Mouse (Mus musculus) midbrain, embryonic 16.5 days (tissue): ENCODE measurements around the gene Apol11a. TPM values are rescaled to one million over a fixed set of nuclear protein-coding genes. Genes with fewer than 3 reads are reported as not detected.
"Not testable (repeated sequence)": the region's sequence is repeated elsewhere in the genome, so short reads cannot be mapped to it uniquely, and the experiment has no call there.

Source experiments
- ATAC-seq: fragments of 200-750 bp; cut with Nextera tagmentation; 2 replicates; pipeline ENCODE4 v1.8.0; 2017; ENCODE audit warnings: moderate TSS enrichment
- H3K27ac ChIP-seq: fragments of 300-500 bp; sonication (generic); 2 replicates; pipeline ENCODE4 v1.5.1; 2014; ENCODE audit warnings: mild to moderate bottlenecking, low read length, mixed read lengths
- H3K27me3 ChIP-seq: fragments of 300-500 bp; sonication (generic); 2 replicates; pipeline ENCODE4 v1.6.1; 2014; ENCODE audit warnings: low read depth, low read length, mixed read lengths; ENCODE audit not compliant: control insufficient read depth, insufficient read depth
- H3K36me3 ChIP-seq: fragments of 300-500 bp; sonication (generic); 2 replicates; pipeline ENCODE4 v1.6.1; 2014; ENCODE audit warnings: mild to moderate bottlenecking, low read length, moderate library complexity, mixed read lengths; ENCODE audit not compliant: control insufficient read depth, insufficient read depth
- H3K4me1 ChIP-seq: fragments of 300-500 bp; sonication (generic); 2 replicates; pipeline ENCODE4 v1.6.1; 2014; ENCODE audit warnings: mild to moderate bottlenecking, low read length, mixed read lengths; ENCODE audit not compliant: control insufficient read depth, insufficient read depth
- H3K4me2 ChIP-seq: fragments of 300-500 bp; sonication (generic); 2 replicates; pipeline ENCODE4 v1.6.1; 2014; ENCODE audit warnings: mild to moderate bottlenecking, low read length, mixed read lengths
- H3K4me3 ChIP-seq: fragments of 300-500 bp; sonication (generic); 2 replicates; pipeline ENCODE4 v1.5.1; 2014; ENCODE audit warnings: low read depth, mild to moderate bottlenecking, low read length, moderate library complexity, mixed read lengths
- H3K9ac ChIP-seq: fragments of 300-500 bp; sonication (generic); 2 replicates; pipeline ENCODE4 v1.6.1; 2014; ENCODE audit warnings: low read depth, low read length, mixed read lengths
- H3K9me3 ChIP-seq: fragments of 300-500 bp; sonication (generic); replicated peaks from 2 replicates; pipeline ENCODE4 v1.6.1; 2014; ENCODE audit warnings: mild to moderate bottlenecking, low read length, mixed read lengths; ENCODE audit not compliant: control insufficient read depth, poor library complexity, severe bottlenecking
- WGBS: fragments of 180-500 bp; shearing (Covaris S2); extraction: QIAGEN DNeasy Blood & Tissue Kit; methylation state at CpG from one replicate; pipeline ENCODE4 v1.1.7; 2014; 5-methylcytosine and 5-hydroxymethylcytosine counted together
- polyA plus RNA-seq: library from polyadenylated mRNA; unstranded; fragments of >200 nt; fragmentation: Nextera tagmentation; extraction: Ambion mirVana; gene quantifications from 2 replicates; pipeline ENCODE4 v1.2.1, GENCODE M21; 2015

The Apol11a gene
- polyA plus RNA-seq, 1 experiment from 2014 or later = not detected

- not testable (repeated sequence) for H3K4me2 ChIP-seq, H3K9ac ChIP-seq, H3K4me1 ChIP-seq, H3K9me3 ChIP-seq, H3K4me3 ChIP-seq, H3K27me3 ChIP-seq, ATAC-seq, H3K27ac ChIP-seq, H3K36me3 ChIP-seq
- 31% methylated on average over 1 of the region's 1 CpGs for WGBS
Observed at GRCm38 (mm10) chr15:77539221-77539620, 31.1 kb downstream of the Apol11a start.

DNA sequence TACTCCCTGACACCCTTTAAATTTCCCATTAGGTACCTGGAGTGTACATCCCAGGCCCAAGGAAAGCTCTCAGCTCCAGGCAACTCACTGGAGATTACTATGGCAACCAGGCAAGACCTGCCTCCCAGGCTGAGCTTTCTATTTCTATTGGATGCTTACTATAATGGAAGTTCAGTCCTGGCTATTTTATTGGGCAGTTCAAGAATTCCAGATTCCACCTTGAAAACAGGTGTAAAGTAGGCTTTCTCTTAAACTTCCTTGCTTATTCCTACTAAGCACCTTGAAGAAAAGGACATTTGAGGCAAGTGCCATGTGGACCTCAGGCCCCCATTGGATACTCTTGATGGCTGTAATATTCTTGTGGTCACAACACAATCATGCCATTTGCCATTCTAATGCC lies 53.7 kb downstream of the Apol11a start, which contains the start of gene 1700025B11Rik:
Gene 1700025B11Rik (minus strand): TSS at position 101 of the 400 bp plus-strand sequence.
- Histone ChIP-seq H3K27ac (no peak within 1 kb of the TSS), H3K4me3 (no peak within 1 kb of the TSS), H3K9me3 (no peaks in the 10 kb centered on the region), H3K9ac (no peak within 1 kb of the TSS), H3K4me1 (no peaks in the 10 kb centered on the region), H3K27me3 (no peaks in the 10 kb centered on the region), H3K4me2 (no peak within 1 kb of the TSS), H3K36me3 (no peaks in the 10 kb centered on the region)
- no peak for ATAC-seq

GRCm38 (mm10) chr15:77563219-77563618 lies 55.1 kb downstream of the Apol11a start:
- Histone ChIP-seq H3K27me3 (no peaks in the 10 kb centered on the region), H3K9me3 (no peaks in the 10 kb centered on the region), H3K4me2 (no peak overlapping the region), H3K36me3 (no peaks in the 10 kb centered on the region), H3K27ac (no peak overlapping the region), H3K4me3 (no peak overlapping the region), H3K9ac (no peak overlapping the region), H3K4me1 (no peaks in the 10 kb centered on the region)
- ATAC-seq = no peak

Other genes with a start within 250 kb of the Apol11a start
- gene Rbfox2, start 201.3 kb upstream of the Apol11a start, polyA plus RNA-seq = 165 and 177 TPM in 2 replicates
- not detected in 2 replicates for gene Apol7a, start 109.2 kb upstream of the Apol11a start, polyA plus RNA-seq
- not detected in 2 replicates for gene Apol9a, start 97.1 kb upstream of the Apol11a start, polyA plus RNA-seq
- gene Apol7b, start 60.8 kb upstream of the Apol11a start, polyA plus RNA-seq = not detected in 2 replicates
- not detected in 2 replicates for gene Apol10a, start 31.2 kb upstream of the Apol11a start, polyA plus RNA-seq
- gene Apol7c, start 25.0 kb downstream of the Apol11a start, polyA plus RNA-seq = not detected in 2 replicates
- gene 1700025B11Rik, start 53.6 kb downstream of the Apol11a start, polyA plus RNA-seq = not detected in 2 replicates
- 0.10 TPM in 1 of 2 replicates, not detected in the other for gene Apol10b, start 87.9 kb downstream of the Apol11a start, polyA plus RNA-seq
- gene Gm36245, start 91.0 kb downstream of the Apol11a start, polyA plus RNA-seq = not detected in 2 replicates
- gene Apol11b, start 135.0 kb downstream of the Apol11a start, polyA plus RNA-seq = not detected in 2 replicates
- gene Apol7e, start 190.6 kb downstream of the Apol11a start, polyA plus RNA-seq = not detected in 2 replicates
- gene Apol9b, start 220.8 kb downstream of the Apol11a start, polyA plus RNA-seq = not detected in 2 replicates
- gene Apol8, start 248.7 kb downstream of the Apol11a start, polyA plus RNA-seq = 0.11 and 0.27 TPM in 2 replicates